ENCODE assay signal across 13 mouse cellular contexts in genomic region chr9:32021755-32022154, GRCm38 (mm10).
A peak's percentile ranks its signal among the peaks of the same experiment; 100 is the strongest.
DNase-seq lines count a peak whose midpoint lies in the region; ATAC-seq lines count a peak whose summit lies in the region.
"Had no signal": no experiment of that assay in that cellular context is flagged by ENCODE, and none has a peak within 500 bp of the region (broad histone marks: within the 10 kb centered on the region; RNA-seq: fewer than 3 reads in every experiment).

No protein-coding gene starts in this region.

- H3K4me2 ChIP-seq in heart, embryonic 11.5 days = no peak overlapping the region
- H3K4me2 ChIP-seq in kidney, embryonic 16.5 days (replicated peaks; ENCODE audit: low read depth, low read length) = no peak overlapping the region
- H3K4me2 ChIP-seq: hindbrain, embryonic 12.5 days; liver, embryonic 13.5 days had no signal

- DNase-seq in heart, adult 11 months = peak; percentile 82
- no peak for DNase-seq in kidney, adult 8-10 months
- peak; percentile 17 for DNase-seq in NIH3T3 (ENCODE audit: low read depth)
- no peak for DNase-seq in limb, embryonic 10.5 days (ENCODE audit: low spot score)
- DNase-seq in adrenal gland, postnatal 14 days = no peak
- no peak for DNase-seq in thymus, postnatal 36 days
- DNase-seq: cerebellum, adult 8-10 months; gastrocnemius, postnatal 36 days; liver, embryonic 13.5 days; right cerebral cortex, adult 18-20 months had no signal

- H3K4me1 ChIP-seq in heart, embryonic 11.5 days (ENCODE audit: control insufficient read depth, insufficient read depth, low read length) = peaks cover 12% of the 10 kb centered on the region
- H3K4me1 ChIP-seq in kidney, embryonic 16.5 days (ENCODE audit: insufficient read depth, low read length) = peaks cover 32% of the 10 kb centered on the region
- peaks cover 23% of the 10 kb centered on the region for H3K4me1 ChIP-seq in limb, embryonic 10.5 days
- H3K4me1 ChIP-seq: liver, embryonic 13.5 days had no signal

- no peak overlapping the region; the same call in 1 of the 2 replicates for H3K9ac ChIP-seq in heart, embryonic 11.5 days (ENCODE audit: low read depth, low read length)
- H3K9ac ChIP-seq in kidney, embryonic 16.5 days (replicated peaks; ENCODE audit: low read length) = no peak overlapping the region
- H3K9ac ChIP-seq: hindbrain, embryonic 12.5 days; liver, embryonic 13.5 days had no signal

- no peak for ATAC-seq in heart, embryonic 11.5 days (replicated peaks; ENCODE audit: insufficient number of reproducible peaks, low FRiP score, low TSS enrichment)
- no peak for ATAC-seq in kidney, embryonic 16.5 days (ENCODE audit: low FRiP score, low TSS enrichment)

- WGBS in heart, embryonic 11.5 days (ENCODE audit: insufficient replicate concordance) = 54% methylated on average over 3 of the region's 3 CpGs
- 38% methylated on average over 3 of the region's 3 CpGs for WGBS in kidney, embryonic 16.5 days
- WGBS in limb, embryonic 10.5 days = 30% methylated on average over 3 of the region's 3 CpGs

- H3K36me3 ChIP-seq in heart, embryonic 11.5 days (ENCODE audit: control insufficient read depth, insufficient read depth, low read length) = no peaks in the 10 kb centered on the region
- H3K36me3 ChIP-seq in kidney, embryonic 16.5 days (ENCODE audit: insufficient read depth, low read length) = no peaks in the 10 kb centered on the region
- no peaks in the 10 kb centered on the region for H3K36me3 ChIP-seq in limb, embryonic 10.5 days
- H3K36me3 ChIP-seq: hindbrain, embryonic 12.5 days; liver, embryonic 13.5 days had no signal

- no peak overlapping the region for H3K4me3 ChIP-seq in heart, embryonic 11.5 days (ENCODE audit: low read depth, low read length)
- no peak overlapping the region for H3K4me3 ChIP-seq in kidney, embryonic 16.5 days (ENCODE audit: low read length)
- H3K4me3 ChIP-seq in limb, embryonic 10.5 days = no peak overlapping the region
- H3K4me3 ChIP-seq: hindbrain, embryonic 12.5 days; liver, embryonic 13.5 days had no signal

- H3K9me3 ChIP-seq in heart, embryonic 11.5 days (replicated peaks; ENCODE audit: control insufficient read depth, low read length) = no peaks in the 10 kb centered on the region
- no peaks in the 10 kb centered on the region for H3K9me3 ChIP-seq in kidney, embryonic 16.5 days (ENCODE audit: low read length)
- H3K9me3 ChIP-seq in limb, embryonic 10.5 days (replicated peaks) = no peaks in the 10 kb centered on the region
- H3K9me3 ChIP-seq: hindbrain, embryonic 12.5 days; liver, embryonic 13.5 days had no signal

- no peaks in the 10 kb centered on the region for H3K27me3 ChIP-seq in heart, embryonic 11.5 days (ENCODE audit: control insufficient read depth, insufficient read depth, low read length)
- no peaks in the 10 kb centered on the region for H3K27me3 ChIP-seq in kidney, embryonic 16.5 days (ENCODE audit: insufficient read depth, low read length)
- no peaks in the 10 kb centered on the region for H3K27me3 ChIP-seq in limb, embryonic 10.5 days (ENCODE audit: low read depth, poor library complexity, severe bottlenecking)
- H3K27me3 ChIP-seq: hindbrain, embryonic 12.5 days; liver, embryonic 13.5 days had no signal

- no peak overlapping the region for H3K27ac ChIP-seq in heart, embryonic 11.5 days (ENCODE audit: low read depth, low read length)
- H3K27ac ChIP-seq in kidney, embryonic 16.5 days (ENCODE audit: low read length) = 0 out of 2 replicates have a peak overlapping the region, but pooled peaks have one; percentile 3
- peak overlapping the region; percentile 81 for H3K27ac ChIP-seq in limb, embryonic 10.5 days
- H3K27ac ChIP-seq: liver, embryonic 13.5 days had no signal

Comparison
In these comparisons a context has a peak if more than half of its experiments do, and no peak if none do; other contexts are left out.
1. DNase-seq: peak in heart, adult 11 months (single experiment) and NIH3T3 (single experiment); none in kidney, adult 8-10 months (0 of 2), limb, embryonic 10.5 days (single experiment), adrenal gland, postnatal 14 days (single experiment) and thymus, postnatal 36 days (0 of 2).